Mouse (Mus musculus) G1E (cell line): ENCODE results near the gene Olig1. TPM values are rescaled to one million over a fixed set of nuclear protein-coding genes. Genes with fewer than 3 reads are reported as not detected.

Source experiments
- ATAC-seq: 2 replicates; pipeline ENCODE4 v1.8.0; 2016; ENCODE audit warnings: mild to moderate bottlenecking; ENCODE audit not compliant: insufficient number of reproducible peaks, poor library complexity, low FRiP score, severe bottlenecking; ENCODE audit errors: extremely low read depth
- DNase-seq: peaks from one replicate; pipeline ENCODE4 v3.0.0; 2012; ENCODE audit warnings: low spot score
- H3K27me3 ChIP-seq: 2 replicates; pipeline ENCODE4 v1.6.1; 2012; ENCODE audit warnings: mild to moderate bottlenecking, low read length, inconsistent platforms; ENCODE audit not compliant: insufficient read depth
- H3K36me3 ChIP-seq: replicated peaks from 2 replicates; pipeline ENCODE3; 2012; ENCODE audit warnings: mild to moderate bottlenecking, inconsistent platforms
- H3K4me1 ChIP-seq: 2 replicates; pipeline ENCODE4 v1.6.1; 2012; ENCODE audit warnings: low read depth, low read length, inconsistent platforms, mixed read lengths; ENCODE audit not compliant: insufficient read depth
- H3K4me3 ChIP-seq: 2 replicates; pipeline ENCODE4 v1.5.1; 2012; ENCODE audit warnings: low read depth, mild to moderate bottlenecking, inconsistent platforms, low read length, moderate library complexity, mixed read lengths
- H3K9me3 ChIP-seq: replicated peaks from 2 replicates; pipeline ENCODE4 v1.6.1; 2012; ENCODE audit warnings: inconsistent platforms
- CTCF ChIP-seq: IDR thresholded peaks from 2 replicates; pipeline ENCODE4 v1.5.1; 2012; ENCODE audit warnings: low read depth, low read length, inconsistent platforms, mixed read lengths
- GATA1 ChIP-seq: IDR thresholded peaks from 2 replicates; pipeline ENCODE4 v1.6.1; 2012; ENCODE audit warnings: borderline replicate concordance, low read length, inconsistent platforms, mixed read lengths
- GATA2 ChIP-seq: IDR thresholded peaks from 2 replicates; pipeline ENCODE4 v1.6.1; 2012; ENCODE audit warnings: low read depth, low read length, inconsistent platforms, borderline replicate concordance
- POLR2AphosphoS5 ChIP-seq: IDR thresholded peaks from 2 replicates; pipeline ENCODE4 v1.6.1; 2012; ENCODE audit warnings: low read depth, low read length, inconsistent platforms; ENCODE audit not compliant: insufficient replicate concordance
- TAL1 ChIP-seq: conservative IDR thresholded peaks from 2 replicates; pipeline ENCODE4 v1.6.1; 2012; ENCODE audit warnings: low read depth, low read length, inconsistent platforms, mixed read lengths
- polyA plus RNA-seq: library from polyadenylated mRNA; stranded (reverse); fragments of >175 nt; gene quantifications from 2 replicates; pipeline ENCODE4 v1.2.3, GENCODE M21; 2012
- total RNA-seq, 2 experiments: library from RNA; stranded (forward) in 1 of 2; stranded (reverse) in 1 of 2; fragments of 200-1000 nt in 1 of 2; fragments of >200 nt in 1 of 2; fragmentation: Nextera tagmentation in 1 of 2; gene quantifications; 2 replicates each; pipeline ENCODE4 v1.2.3; 2014 to 2017

Gene Olig1
- total and polyA plus RNA-seq, 3 experiments, result not detected

- ATAC-seq (no peak), DNase-seq (no peak)
- no peak for TF ChIP-seq CTCF
- TF ChIP-seq TAL1, result no peak
- no peak for TF ChIP-seq GATA2
- TF ChIP-seq POLR2AphosphoS5, result no peak
- TF ChIP-seq GATA1, result no peak
- Histone ChIP-seq H3K36me3 (no peaks in the 10 kb centered on the region), H3K9me3 (peaks cover 23% of the 10 kb centered on the region), H3K4me1 (peaks cover 3% of the 10 kb centered on the region; the same call in 1 of the 2 replicates), H3K4me3 (no peak overlapping the region), H3K27me3 (peaks cover 53% of the 10 kb centered on the region)
Observed at GRCm38 (mm10) chr16:91228238-91229071, 41.1 kb upstream of the Olig1 start.

GRCm38 (mm10) chr16:91229072-91229348 is 40.6 kb upstream of the Olig1 start:
- Histone ChIP-seq H3K9me3 (peaks cover 23% of the 10 kb centered on the region), H3K4me3 (no peak overlapping the region), H3K4me1 (peaks cover 3% of the 10 kb centered on the region; the same call in 1 of the 2 replicates), H3K27me3 (peaks cover 52% of the 10 kb centered on the region), H3K36me3 (no peaks in the 10 kb centered on the region)
- ATAC-seq, result no peak
- TF ChIP-seq GATA1 (no peak), CTCF (no peak)
- DNase-seq, result no peak

GRCm38 (mm10) chr16:91229643-91230042 is 39.9 kb upstream of the Olig1 start:
- peaks cover 47% of the 10 kb centered on the region for H3K27me3 ChIP-seq

GRCm38 (mm10) chr16:91231781-91232469 is 37.6 kb upstream of the Olig1 start:
- no peak for ATAC-seq
- peaks cover 27% of the 10 kb centered on the region for H3K27me3 ChIP-seq
- no peak overlapping the region for H3K4me3 ChIP-seq
- no peaks in the 10 kb centered on the region for H3K36me3 ChIP-seq
- H3K4me1 ChIP-seq, result no peaks in the 10 kb centered on the region
- no peak for DNase-seq
- no peak for TF ChIP-seq CTCF
- TF ChIP-seq TAL1, result no peak
- no peak for TF ChIP-seq GATA1
- no peak for TF ChIP-seq GATA2
- TF ChIP-seq POLR2AphosphoS5, result no peak
- H3K9me3 ChIP-seq, result peaks cover 3% of the 10 kb centered on the region

More at GRCm38 (mm10) chr16:91229643-91230042, 39.9 kb upstream of the Olig1 start:
- no peak overlapping the region for H3K4me3 ChIP-seq
- no peak for ATAC-seq
- peaks cover 3% of the 10 kb centered on the region; the same call in 1 of the 2 replicates for H3K4me1 ChIP-seq
- no peaks in the 10 kb centered on the region for H3K36me3 ChIP-seq
- no peak for DNase-seq
- TF ChIP-seq CTCF, result no peak
- no peak for TF ChIP-seq GATA1
- no peak for TF ChIP-seq TAL1
- no peak for TF ChIP-seq POLR2AphosphoS5
- TF ChIP-seq GATA2, result no peak
- peaks cover 23% of the 10 kb centered on the region for H3K9me3 ChIP-seq

- DNase-seq (no peak), ATAC-seq (no peak)
- no peak for TF ChIP-seq GATA2
- TF ChIP-seq TAL1, result no peak
- no peak for TF ChIP-seq POLR2AphosphoS5
- TF ChIP-seq GATA1, result no peak
- no peak for TF ChIP-seq CTCF
- Histone ChIP-seq H3K4me1 (no peaks in the 10 kb centered on the region), H3K9me3 (no peaks in the 10 kb centered on the region), H3K27me3 (peaks cover 22% of the 10 kb centered on the region), H3K36me3 (no peaks in the 10 kb centered on the region), H3K4me3 (no peak overlapping the region)
Observed at GRCm38 (mm10) chr16:91232470-91233240, 36.9 kb upstream of the Olig1 start.

GRCm38 (mm10) chr16:91233241-91233944 is 36.2 kb upstream of the Olig1 start:
- ATAC-seq (no peak), DNase-seq (no peak)
- H3K4me1 ChIP-seq, result no peaks in the 10 kb centered on the region
- H3K4me3 ChIP-seq, result no peak overlapping the region
- H3K27me3 ChIP-seq, result peaks cover 16% of the 10 kb centered on the region
- TF ChIP-seq CTCF (no peak), GATA2 (no peak), GATA1 (no peak), TAL1 (no peak), POLR2AphosphoS5 (no peak)
- H3K9me3 ChIP-seq, result no peaks in the 10 kb centered on the region
- no peaks in the 10 kb centered on the region for H3K36me3 ChIP-seq
